Comparison of ENCODE assay signal across 37 mouse cellular contexts in genomic region chr19:58708611-58709010, GRCm38 (mm10). TPM values are rescaled to one million over a fixed set of nuclear protein-coding genes. Genes with fewer than 3 reads are reported as not detected.
DNase-seq lines count a peak whose midpoint lies in the region; ATAC-seq lines count a peak whose summit lies in the region.
"Had no signal": no experiment of that assay in that cellular context is flagged by ENCODE, and none has a peak within 500 bp of the region (broad histone marks: within the 10 kb centered on the region; RNA-seq: fewer than 3 reads in every experiment).

No protein-coding gene starts in this region.

- H3K27me3 ChIP-seq in midbrain, embryonic 15.5 days (replicated peaks), result no peaks in the 10 kb centered on the region
- no peaks in the 10 kb centered on the region for H3K27me3 ChIP-seq in hindbrain, embryonic 16.5 days (replicated peaks; ENCODE audit: control insufficient read depth, insufficient read depth, low read length)
- H3K27me3 ChIP-seq: embryonic facial prominence, embryonic 15.5 days; heart, embryonic 15.5 days; intestine, embryonic 15.5 days; limb, embryonic 15.5 days; liver, embryonic 13.5 days; megakaryocyte, embryonic 14.5 days; midbrain, embryonic 12.5 days; stomach, embryonic 15.5 days had no signal

- no peaks in the 10 kb centered on the region for H3K4me1 ChIP-seq in midbrain, embryonic 15.5 days
- H3K4me1 ChIP-seq in hindbrain, embryonic 16.5 days (ENCODE audit: control insufficient read depth, insufficient read depth, low read depth, low read length), result no peaks in the 10 kb centered on the region
- H3K4me1 ChIP-seq: embryonic facial prominence, embryonic 10.5 days; embryonic facial prominence, embryonic 15.5 days; heart, embryonic 15.5 days; intestine, embryonic 15.5 days; limb, embryonic 10.5 days; limb, embryonic 15.5 days; liver, embryonic 13.5 days; megakaryocyte, embryonic 14.5 days; midbrain, embryonic 12.5 days; stomach, embryonic 15.5 days had no signal

- peak; percentile 86 for DNase-seq in heart, adult 11 months
- DNase-seq in heart, postnatal 4 days, result no peak
- DNase-seq in 3T3-L1 (ENCODE audit: low read depth, low spot score) (peak; percentile 81), NIH3T3 (ENCODE audit: low read depth) (peak; percentile 44)
- peak; percentile 6 for DNase-seq in adrenal gland, postnatal 25 days
- no peak for DNase-seq in ovary, postnatal 10 days (ENCODE audit: low spot score)
- DNase-seq: cerebellum, adult 8-10 months; cerebellum, postnatal 25 days; gastrocnemius, postnatal 14 days; kidney, adult 2 months; kidney, postnatal 10 days; layer of hippocampus, adult 9-11 months; liver, embryonic 13.5 days; lung, adult 18-20 months; lung, postnatal 4 days; retina, postnatal 1 day; right cerebral cortex, postnatal 25 days; thymus, postnatal 25 days had no signal

- no peak overlapping the region for H3K4me2 ChIP-seq in midbrain, embryonic 15.5 days
- H3K4me2 ChIP-seq in hindbrain, embryonic 16.5 days (ENCODE audit: low read length), result no peak overlapping the region
- H3K4me2 ChIP-seq: embryonic facial prominence, embryonic 15.5 days; heart, embryonic 15.5 days; intestine, embryonic 15.5 days; limb, embryonic 15.5 days; liver, embryonic 13.5 days; midbrain, embryonic 12.5 days; stomach, embryonic 15.5 days had no signal

- no peak overlapping the region for H3K9ac ChIP-seq in midbrain, embryonic 15.5 days
- H3K9ac ChIP-seq in hindbrain, embryonic 16.5 days (ENCODE audit: low read depth, low read length), result no peak overlapping the region
- H3K9ac ChIP-seq: embryonic facial prominence, embryonic 15.5 days; heart, embryonic 15.5 days; intestine, embryonic 15.5 days; limb, embryonic 15.5 days; liver, embryonic 13.5 days; midbrain, embryonic 12.5 days; stomach, embryonic 15.5 days had no signal

- H3K27ac ChIP-seq in midbrain, embryonic 15.5 days, result no peak overlapping the region
- no peak overlapping the region for H3K27ac ChIP-seq in hindbrain, embryonic 16.5 days (ENCODE audit: low read depth, low read length)
- H3K27ac ChIP-seq: embryonic facial prominence, embryonic 10.5 days; embryonic facial prominence, embryonic 15.5 days; heart, embryonic 15.5 days; hindbrain, postnatal 0 days; intestine, embryonic 15.5 days; limb, embryonic 10.5 days; limb, embryonic 15.5 days; liver, embryonic 13.5 days; midbrain, embryonic 12.5 days; stomach, embryonic 15.5 days had no signal

- 69% methylated on average over 3 of the region's 3 CpGs for WGBS in midbrain, embryonic 15.5 days
- WGBS in hindbrain, embryonic 16.5 days, result 71% methylated on average over 3 of the region's 3 CpGs

- no peak overlapping the region for H3K4me3 ChIP-seq in midbrain, embryonic 15.5 days
- H3K4me3 ChIP-seq in hindbrain, embryonic 16.5 days (ENCODE audit: low read length), result no peak overlapping the region
- H3K4me3 ChIP-seq: embryonic facial prominence, embryonic 10.5 days; embryonic facial prominence, embryonic 15.5 days; heart, embryonic 15.5 days; intestine, embryonic 15.5 days; limb, embryonic 10.5 days; limb, embryonic 15.5 days; liver, embryonic 13.5 days; megakaryocyte, embryonic 14.5 days; midbrain, embryonic 12.5 days; stomach, embryonic 15.5 days had no signal

- H3K36me3 ChIP-seq in midbrain, embryonic 15.5 days (replicated peaks), result no peaks in the 10 kb centered on the region
- H3K36me3 ChIP-seq in hindbrain, embryonic 16.5 days (ENCODE audit: control insufficient read depth, insufficient read depth, low read length), result no peaks in the 10 kb centered on the region
- H3K36me3 ChIP-seq: embryonic facial prominence, embryonic 10.5 days; embryonic facial prominence, embryonic 15.5 days; heart, embryonic 15.5 days; intestine, embryonic 15.5 days; limb, embryonic 10.5 days; limb, embryonic 15.5 days; liver, embryonic 13.5 days; midbrain, embryonic 12.5 days; stomach, embryonic 15.5 days had no signal

- no peaks in the 10 kb centered on the region for H3K9me3 ChIP-seq in midbrain, embryonic 15.5 days
- H3K9me3 ChIP-seq in hindbrain, embryonic 16.5 days (ENCODE audit: control insufficient read depth, low read length), result no peaks in the 10 kb centered on the region
- H3K9me3 ChIP-seq: embryonic facial prominence, embryonic 10.5 days; embryonic facial prominence, embryonic 15.5 days; heart, embryonic 15.5 days; intestine, embryonic 15.5 days; limb, embryonic 10.5 days; limb, embryonic 15.5 days; liver, embryonic 13.5 days; megakaryocyte, embryonic 14.5 days; midbrain, embryonic 12.5 days; stomach, embryonic 15.5 days had no signal

- no peak for ATAC-seq in midbrain, embryonic 15.5 days (replicated peaks)
- ATAC-seq in hindbrain, embryonic 16.5 days, result no peak
- ATAC-seq: forebrain, embryonic 14.5 days; hindbrain, postnatal 0 days; intestine, embryonic 15.5 days; lung, postnatal 0 days had no signal

RNA-seq across cellular contexts. Expression of gene Pnliprp1, which starts 20.1 kb away (rescaled TPM):
- total RNA-seq in heart, postnatal 4 days (2021), result 1 to 10 TPM in 1 of 2 experiments, under 1 TPM in 1; 0.32 to 1.0 TPM
- total RNA-seq in adrenal gland, postnatal 25 days (2021), result not detected in 2 replicates
- 0.56 and 6.8 TPM in 2 replicates for polyA plus RNA-seq in midbrain, embryonic 15.5 days (2015; fragmentation: Nextera tagmentation; extraction: Ambion mirVana)
- 0.46 TPM in 1 of 2 replicates, not detected in the other for polyA plus RNA-seq in hindbrain, embryonic 16.5 days (2015; fragmentation: Nextera tagmentation; extraction: Ambion mirVana)
- total RNA-seq: gastrocnemius, postnatal 14 days; granulocyte monocyte progenitor cell, adult 5-6 weeks; hindbrain, postnatal 0 days; left cerebral cortex, postnatal 10 days; monocyte, adult 5-6 weeks had no signal
- polyA plus RNA-seq: hindbrain, embryonic 11.5 days; hindbrain, postnatal 0 days; neural tube, embryonic 14.5 days had no signal

RNA-seq across cellular contexts. Expression of gene Pnliprp2, which starts 50.9 kb away (rescaled TPM):
- total RNA-seq in heart, postnatal 4 days (2021), result under 1 TPM in 1 of 2 experiments, not detected in 1; 0.16 TPM
- total RNA-seq in adrenal gland, postnatal 25 days (2021), result not detected in 2 replicates
- polyA plus RNA-seq in midbrain, embryonic 15.5 days (2015; fragmentation: Nextera tagmentation; extraction: Ambion mirVana), result 0.18 TPM in 1 of 2 replicates, not detected in the other
- polyA plus RNA-seq in hindbrain, embryonic 16.5 days (2015; fragmentation: Nextera tagmentation; extraction: Ambion mirVana), result 0.10 and 0.13 TPM in 2 replicates
- total RNA-seq: gastrocnemius, postnatal 14 days; granulocyte monocyte progenitor cell, adult 5-6 weeks; hindbrain, postnatal 0 days; left cerebral cortex, postnatal 10 days; monocyte, adult 5-6 weeks had no signal
- polyA plus RNA-seq: embryonic facial prominence, embryonic 10.5 days; hindbrain, postnatal 0 days; kidney, adult 2 months; midbrain, embryonic 12.5 days; neural tube, embryonic 14.5 days had no signal

RNA-seq across cellular contexts. Expression of gene Pnlip, which starts 56.3 kb away (rescaled TPM):
- not detected for total RNA-seq in heart, postnatal 4 days (2021)
- total RNA-seq in adrenal gland, postnatal 25 days (2021), result not detected in 2 replicates
- 0.59 TPM in 1 of 2 replicates, not detected in the other for polyA plus RNA-seq in midbrain, embryonic 15.5 days (2015; fragmentation: Nextera tagmentation; extraction: Ambion mirVana)
- 1.5 and 2.4 TPM in 2 replicates for polyA plus RNA-seq in hindbrain, embryonic 16.5 days (2015; fragmentation: Nextera tagmentation; extraction: Ambion mirVana)
- total RNA-seq: gastrocnemius, postnatal 14 days; granulocyte monocyte progenitor cell, adult 5-6 weeks; monocyte, adult 5-6 weeks had no signal
- polyA plus RNA-seq: embryonic facial prominence, embryonic 10.5 days; embryonic facial prominence, embryonic 15.5 days; heart, embryonic 15.5 days; kidney, adult 2 months; limb, embryonic 10.5 days; limb, embryonic 15.5 days; liver, embryonic 13.5 days; lung, postnatal 0 days; midbrain, embryonic 12.5 days had no signal

Comparison
In these comparisons a context has a peak if more than half of its experiments do, and no peak if none do; other contexts are left out.
1. DNase-seq: peak in heart, adult 11 months (single experiment), 3T3-L1 (single experiment), NIH3T3 (single experiment) and adrenal gland, postnatal 25 days (single experiment); none in heart, postnatal 4 days (single experiment) and ovary, postnatal 10 days (single experiment).